Mouse (Mus musculus) heart, adult 2 months (tissue): Measurements from ENCODE around the gene Camsap2. TPM values are rescaled to one million over a fixed set of nuclear protein-coding genes. Genes with fewer than 3 reads are reported as not detected.

ENCODE experiments used
- DNase-seq, 2 experiments: peaks; one replicate each; pipeline ENCODE4 v3.0.0; 2021
- H3K27ac ChIP-seq: fragments of 200-600 bp; 2 replicates; pipeline ENCODE4 v1.8.1; 2022
- H3K27me3 ChIP-seq: fragments of 200-500 bp; 2 replicates; pipeline ENCODE4 v1.6.1; 2012; ENCODE audit warnings: mild to moderate bottlenecking, low read length, inconsistent platforms, mixed read lengths; ENCODE audit not compliant: control insufficient read depth, insufficient read depth
- H3K36me3 ChIP-seq: fragments of 200-500 bp; 2 replicates; pipeline ENCODE4 v1.6.1; 2012; ENCODE audit warnings: low read length, inconsistent platforms; ENCODE audit not compliant: control insufficient read depth, insufficient read depth
- H3K4me1 ChIP-seq: fragments of 200-500 bp; 2 replicates; pipeline ENCODE4 v1.6.1; 2011; ENCODE audit warnings: low read length; ENCODE audit not compliant: control insufficient read depth, insufficient read depth
- H3K4me3 ChIP-seq: fragments of 200-600 bp; 2 replicates; pipeline ENCODE4 v1.8.1; 2022
- H3K79me2 ChIP-seq: fragments of 200-500 bp; replicated peaks from 2 replicates; pipeline ENCODE4 v1.6.1; 2012; ENCODE audit warnings: mild to moderate bottlenecking, inconsistent platforms, low read length, moderate library complexity, mixed read lengths; ENCODE audit not compliant: control insufficient read depth, insufficient read depth
- H3K9ac ChIP-seq: fragments of 200-500 bp; 2 replicates; pipeline ENCODE4 v1.6.1; 2012; ENCODE audit warnings: low read depth, mild to moderate bottlenecking, control low read depth, inconsistent platforms, low read length, mixed read lengths
- CTCF ChIP-seq: fragments of 200-600 bp; IDR thresholded peaks from 2 replicates; pipeline ENCODE4 v1.8.1; 2022; ENCODE audit warnings: antibody characterized with exemption, mild to moderate bottlenecking, moderate library complexity
- EP300 ChIP-seq: fragments of 200-500 bp; IDR thresholded peaks from 2 replicates; pipeline ENCODE4 v1.6.1; 2011; ENCODE audit warnings: low read depth, low read length, control low read depth; ENCODE audit not compliant: insufficient read depth
- POLR2A ChIP-seq: fragments of 200-500 bp; IDR thresholded peaks from 2 replicates; pipeline ENCODE4 v1.6.1; 2011; ENCODE audit warnings: mild to moderate bottlenecking, low read depth, low read length, control low read depth; ENCODE audit not compliant: insufficient read depth
- whole genome bisulfite sequencing: fragments of 180-500 bp; shearing (Covaris S2); methylation state at CpG from one replicate; pipeline ENCODE4 v1.1.7; 2018; 5-methylcytosine and 5-hydroxymethylcytosine counted together
- intact Hi-C: fragments of 180-260 bp; cut with DNase I; formaldehyde crosslinking; loops from one replicate; pipeline ENCODE4 v1.15.1; 2025
- polyA plus RNA-seq: library from polyadenylated mRNA; depleted of rRNA; stranded (reverse); fragments of >200 nt; gene quantifications from 2 replicates; pipeline ENCODE4 v1.2.3, GENCODE M21; 2012
- total RNA-seq, 2 experiments: library from RNA; stranded (reverse); gene quantifications; 2 replicates each; pipeline ENCODE4 v1.2.3; 2021

Camsap2 gene
- total and polyA plus RNA-seq, 3 experiments = 4.3 to 21.3 (median 21.2) TPM

- intact Hi-C loops = no loop called here
- Histone ChIP-seq H3K27me3 (no peaks in the 10 kb centered on the region), H3K27ac (no peak overlapping the region), H3K9ac (no peak overlapping the region), H3K4me1 (no peaks in the 10 kb centered on the region), H3K4me3 (no peak overlapping the region), H3K79me2 (no peaks in the 10 kb centered on the region), H3K36me3 (no peaks in the 10 kb centered on the region)
- no peak for TF ChIP-seq POLR2A
- TF ChIP-seq CTCF = no peak
- TF ChIP-seq EP300 = no peak
- no peak for DNase-seq
- 74% methylated on average over 6 of the region's 6 CpGs for WGBS
These were observed 17.1 kb upstream of the Camsap2 start for GRCm38 (mm10) chr1:136363035-136363434.

GRCm38 (mm10) chr1:136362567-136362966, 16.7 kb upstream of the Camsap2 start:
- Histone ChIP-seq H3K9ac (no peak overlapping the region), H3K4me1 (no peaks in the 10 kb centered on the region), H3K36me3 (no peaks in the 10 kb centered on the region), H3K27ac (no peak overlapping the region), H3K4me3 (no peak overlapping the region), H3K79me2 (no peaks in the 10 kb centered on the region), H3K27me3 (no peaks in the 10 kb centered on the region)
- DNase-seq = no peak
- intact Hi-C loops = no loop called here
- TF ChIP-seq CTCF (no peak), EP300 (no peak), POLR2A (no peak)
- WGBS = 86% methylated on average over 8 of the region's 8 CpGs

GRCm38 (mm10) chr1:136361373-136361772, 15.5 kb upstream of the Camsap2 start:
- no peak for DNase-seq
- WGBS = 70% methylated on average over 2 of the region's 2 CpGs
- Histone ChIP-seq H3K36me3 (no peaks in the 10 kb centered on the region), H3K4me3 (no peak overlapping the region), H3K79me2 (no peaks in the 10 kb centered on the region), H3K4me1 (no peaks in the 10 kb centered on the region), H3K27me3 (no peaks in the 10 kb centered on the region), H3K27ac (no peak overlapping the region), H3K9ac (no peak overlapping the region)
- intact Hi-C loops = no loop called here
- TF ChIP-seq POLR2A (no peak), EP300 (no peak), CTCF (no peak)

- 69% methylated on average over 6 of the region's 6 CpGs for WGBS
- Histone ChIP-seq H3K79me2 (no peaks in the 10 kb centered on the region), H3K36me3 (no peaks in the 10 kb centered on the region), H3K27me3 (no peaks in the 10 kb centered on the region), H3K4me1 (no peaks in the 10 kb centered on the region), H3K4me3 (no peak overlapping the region), H3K27ac (no peak overlapping the region), H3K9ac (no peak overlapping the region)
- TF ChIP-seq EP300 (no peak), CTCF (no peak), POLR2A (no peak)
- intact Hi-C loops = no loop called here
- no peak for DNase-seq
These were observed 15.0 kb upstream of the Camsap2 start for GRCm38 (mm10) chr1:136360909-136361308.

- Histone ChIP-seq H3K27me3 (no peaks in the 10 kb centered on the region), H3K4me3 (no peak overlapping the region), H3K9ac (no peak overlapping the region), H3K27ac (no peak overlapping the region), H3K4me1 (no peaks in the 10 kb centered on the region), H3K36me3 (no peaks in the 10 kb centered on the region), H3K79me2 (no peaks in the 10 kb centered on the region)
- no peak for DNase-seq
- TF ChIP-seq CTCF = no peak
- no peak for TF ChIP-seq POLR2A
- TF ChIP-seq EP300 = no peak
- 82% methylated on average over 7 of the region's 7 CpGs for WGBS
- intact Hi-C loops = no loop called here
These were observed 13.0 kb upstream of the Camsap2 start for GRCm38 (mm10) chr1:136358841-136359360.

- intact Hi-C loops = no loop called here
- Histone ChIP-seq H3K79me2 (no peaks in the 10 kb centered on the region), H3K4me1 (no peaks in the 10 kb centered on the region), H3K27me3 (no peaks in the 10 kb centered on the region), H3K4me3 (no peak overlapping the region), H3K27ac (no peak overlapping the region), H3K36me3 (no peaks in the 10 kb centered on the region), H3K9ac (no peak overlapping the region)
- 88% methylated on average over 4 of the region's 4 CpGs for WGBS
- DNase-seq = no peak
- TF ChIP-seq EP300 = no peak
- no peak for TF ChIP-seq CTCF
- no peak for TF ChIP-seq POLR2A
These were observed 9.7 kb upstream of the Camsap2 start for GRCm38 (mm10) chr1:136355651-136356050.
